ENCODE assay signal across 20 mouse cellular contexts in the genomic region with DNA sequence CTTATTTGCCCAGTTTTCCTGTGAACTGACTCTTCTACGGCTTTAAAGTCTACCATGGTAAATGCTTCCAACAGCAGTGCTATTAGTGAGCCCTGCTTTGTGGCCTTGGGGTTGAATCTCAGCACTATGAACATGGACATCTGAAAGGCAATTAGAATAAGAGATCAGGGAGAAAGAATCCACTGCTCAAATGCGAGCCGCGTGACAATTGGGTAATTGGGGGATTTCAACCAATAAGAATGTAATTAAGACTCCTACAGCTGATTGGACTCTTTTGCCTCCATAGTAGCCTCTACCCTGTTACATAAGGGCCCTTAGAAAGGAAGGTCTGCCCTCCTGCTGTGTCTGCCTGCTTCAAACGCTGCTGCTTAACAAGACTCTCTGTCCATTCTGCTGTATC.
DNase-seq lines count a peak whose midpoint lies in the region; ATAC-seq lines count a peak whose summit lies in the region.
"Had no signal": no experiment of that assay in that cellular context is flagged by ENCODE, and none has a peak within 500 bp of the region (broad histone marks: within the 10 kb centered on the region; RNA-seq: fewer than 3 reads in every experiment).

No protein-coding gene starts in this region.

- ATAC-seq in hindbrain, embryonic 11.5 days (ENCODE audit: low FRiP score), result no peak
- ATAC-seq in midbrain, embryonic 13.5 days, result peak; percentile 53
- no peak for ATAC-seq in midbrain, embryonic 15.5 days (replicated peaks)
- peak; percentile 81; the same call in 1 of the 2 replicates for ATAC-seq in forebrain, embryonic 12.5 days (ENCODE audit: low FRiP score)
- no peak for ATAC-seq in megakaryocyte progenitor cell, adult 5-6 weeks (replicated peaks; ENCODE audit: poor library complexity)
- ATAC-seq: intestine, embryonic 16.5 days; Patski had no signal

- H3K9ac ChIP-seq in hindbrain, embryonic 11.5 days (ENCODE audit: low read depth, low read length), result no peak overlapping the region
- no peak overlapping the region for H3K9ac ChIP-seq in midbrain, embryonic 13.5 days (replicated peaks)
- no peak overlapping the region for H3K9ac ChIP-seq in midbrain, embryonic 15.5 days
- H3K9ac ChIP-seq in forebrain, embryonic 12.5 days, result no peak overlapping the region
- H3K9ac ChIP-seq: embryonic facial prominence, embryonic 15.5 days; hindbrain, embryonic 14.5 days had no signal

- no peaks in the 10 kb centered on the region for H3K9me3 ChIP-seq in hindbrain, embryonic 10.5 days
- H3K9me3 ChIP-seq in hindbrain, embryonic 11.5 days (ENCODE audit: control insufficient read depth, low read length), result no peaks in the 10 kb centered on the region
- no peaks in the 10 kb centered on the region for H3K9me3 ChIP-seq in midbrain, embryonic 13.5 days
- H3K9me3 ChIP-seq in midbrain, embryonic 15.5 days, result no peaks in the 10 kb centered on the region
- H3K9me3 ChIP-seq in forebrain, embryonic 12.5 days, result no peaks in the 10 kb centered on the region
- H3K9me3 ChIP-seq: embryonic facial prominence, embryonic 15.5 days; limb, embryonic 10.5 days had no signal

- H3K36me3 ChIP-seq in hindbrain, embryonic 10.5 days, result no peaks in the 10 kb centered on the region
- no peaks in the 10 kb centered on the region for H3K36me3 ChIP-seq in hindbrain, embryonic 11.5 days (ENCODE audit: control insufficient read depth, insufficient read depth, low read length)
- no peaks in the 10 kb centered on the region for H3K36me3 ChIP-seq in midbrain, embryonic 13.5 days
- H3K36me3 ChIP-seq in midbrain, embryonic 15.5 days (replicated peaks), result no peaks in the 10 kb centered on the region
- no peaks in the 10 kb centered on the region for H3K36me3 ChIP-seq in forebrain, embryonic 12.5 days (replicated peaks)
- H3K36me3 ChIP-seq: embryonic facial prominence, embryonic 15.5 days; limb, embryonic 10.5 days had no signal

- 59% methylated on average over 5 of the region's 5 CpGs for WGBS in hindbrain, embryonic 10.5 days
- 62% methylated on average over 5 of the region's 5 CpGs for WGBS in hindbrain, embryonic 11.5 days
- 27% methylated on average over 5 of the region's 5 CpGs for WGBS in midbrain, embryonic 13.5 days
- WGBS in midbrain, embryonic 15.5 days, result 24% methylated on average over 5 of the region's 5 CpGs
- 5% methylated on average over 5 of the region's 5 CpGs for WGBS in forebrain, embryonic 12.5 days

- no peak overlapping the region for H3K4me3 ChIP-seq in hindbrain, embryonic 10.5 days
- H3K4me3 ChIP-seq in hindbrain, embryonic 11.5 days (ENCODE audit: low read depth, low read length), result no peak overlapping the region
- no peak overlapping the region for H3K4me3 ChIP-seq in midbrain, embryonic 13.5 days (replicated peaks)
- H3K4me3 ChIP-seq in midbrain, embryonic 15.5 days, result no peak overlapping the region
- H3K4me3 ChIP-seq in forebrain, embryonic 12.5 days (replicated peaks), result no peak overlapping the region
- H3K4me3 ChIP-seq: embryonic facial prominence, embryonic 15.5 days; gastrocnemius, adult 2 months; limb, embryonic 10.5 days had no signal

- H3K27me3 ChIP-seq in hindbrain, embryonic 10.5 days (ENCODE audit: insufficient read depth, poor library complexity, severe bottlenecking), result no peaks in the 10 kb centered on the region
- no peaks in the 10 kb centered on the region for H3K27me3 ChIP-seq in hindbrain, embryonic 11.5 days (ENCODE audit: control insufficient read depth, insufficient read depth, low read length)
- no peaks in the 10 kb centered on the region for H3K27me3 ChIP-seq in midbrain, embryonic 13.5 days
- no peaks in the 10 kb centered on the region for H3K27me3 ChIP-seq in midbrain, embryonic 15.5 days (replicated peaks)
- H3K27me3 ChIP-seq in forebrain, embryonic 12.5 days, result no peaks in the 10 kb centered on the region
- H3K27me3 ChIP-seq: embryonic facial prominence, embryonic 15.5 days; Patski had no signal

- no peak overlapping the region for H3K4me2 ChIP-seq in hindbrain, embryonic 11.5 days (replicated peaks; ENCODE audit: low read depth, low read length)
- no peak overlapping the region for H3K4me2 ChIP-seq in midbrain, embryonic 13.5 days (replicated peaks)
- H3K4me2 ChIP-seq in midbrain, embryonic 15.5 days, result no peak overlapping the region
- no peak overlapping the region for H3K4me2 ChIP-seq in forebrain, embryonic 12.5 days
- H3K4me2 ChIP-seq: embryonic facial prominence, embryonic 15.5 days; hindbrain, embryonic 14.5 days had no signal

- H3K27ac ChIP-seq in hindbrain, embryonic 10.5 days, result 0 out of 2 replicates have a peak overlapping the region, but pooled peaks have one; percentile 8
- no peak overlapping the region for H3K27ac ChIP-seq in hindbrain, embryonic 11.5 days (ENCODE audit: low read depth, low read length)
- no peak overlapping the region for H3K27ac ChIP-seq in midbrain, embryonic 13.5 days
- no peak overlapping the region for H3K27ac ChIP-seq in midbrain, embryonic 15.5 days
- peak overlapping the region; percentile 15; the same call in 1 of the 2 replicates for H3K27ac ChIP-seq in forebrain, embryonic 12.5 days
- H3K27ac ChIP-seq: embryonic facial prominence, embryonic 15.5 days; gastrocnemius, adult 2 months; hindbrain, embryonic 14.5 days; limb, embryonic 10.5 days had no signal

- no peak for DNase-seq in hindbrain, embryonic 10.5 days (ENCODE audit: low spot score)
- DNase-seq in hindbrain, embryonic 11.5 days (ENCODE audit: low spot score), result no peak
- peak; percentile 48 for DNase-seq in retina, postnatal 1 day
- no peak for DNase-seq in testis, postnatal 14 days (ENCODE audit: low spot score)
- DNase-seq: B cell, adult 2 months; gastrocnemius, adult 2 months; heart, postnatal 10 days; lung, adult 2 months; lung, postnatal 36 days; right cerebral cortex, postnatal 25 days; thymus, postnatal 36 days had no signal

- peaks cover 11% of the 10 kb centered on the region for H3K4me1 ChIP-seq in hindbrain, embryonic 10.5 days (replicated peaks)
- no peaks in the 10 kb centered on the region for H3K4me1 ChIP-seq in hindbrain, embryonic 11.5 days (replicated peaks; ENCODE audit: control insufficient read depth, insufficient read depth, low read length)
- peaks cover 22% of the 10 kb centered on the region for H3K4me1 ChIP-seq in midbrain, embryonic 13.5 days (replicated peaks)
- H3K4me1 ChIP-seq in midbrain, embryonic 15.5 days, result peaks cover 19% of the 10 kb centered on the region; the same call in 1 of the 2 replicates
- peaks cover 19% of the 10 kb centered on the region for H3K4me1 ChIP-seq in forebrain, embryonic 12.5 days
- H3K4me1 ChIP-seq: embryonic facial prominence, embryonic 15.5 days; limb, embryonic 10.5 days had no signal

Comparison
In these comparisons a context has a peak if more than half of its experiments do, and no peak if none do; other contexts are left out.
1. H3K27ac ChIP-seq: peak in hindbrain, embryonic 10.5 days (single experiment) and forebrain, embryonic 12.5 days (single experiment); none in hindbrain, embryonic 11.5 days (single experiment), midbrain, embryonic 13.5 days (single experiment) and midbrain, embryonic 15.5 days (single experiment).
2. ATAC-seq: peak in midbrain, embryonic 13.5 days (single experiment) and forebrain, embryonic 12.5 days (single experiment); none in hindbrain, embryonic 11.5 days (single experiment), midbrain, embryonic 15.5 days (single experiment) and megakaryocyte progenitor cell, adult 5-6 weeks (single experiment).